Mouse (Mus musculus) heart, postnatal 14 days (tissue): ENCODE measurements around the gene Bmper. TPM values are rescaled to one million over a fixed set of nuclear protein-coding genes. Genes with fewer than 3 reads are reported as not detected.

Experiments used
- DNase-seq, 2 experiments: peaks; one replicate each; pipeline ENCODE4 v3.0.0; 2021 to 2022
- intact Hi-C: fragments of 180-260 bp; cut with DNase I; formaldehyde crosslinking; loops from one replicate; pipeline ENCODE4 v1.15.1; 2025
- total RNA-seq, 2 experiments: library from RNA; stranded (reverse); gene quantifications; 2 replicates each; pipeline ENCODE4 v1.2.3; 2021

Bmper gene
- total RNA-seq, 2 experiments from 2014 or later: 3.3 to 4.2 TPM

- intact Hi-C loops: no loop called here
- DNase-seq: no peak
These were observed 185.3 kb downstream of the Bmper start for GRCm38 (mm10) chr9:23407935-23408781.

- intact Hi-C loops: no loop called here
- peak in 1 of 2 experiments; percentile 16 for DNase-seq
These were observed 187.7 kb downstream of the Bmper start for GRCm38 (mm10) chr9:23410567-23410966.

- DNase-seq: peak; percentile 30 to 45
- intact Hi-C loops: no loop called here
These were observed 190.1 kb downstream of the Bmper start for GRCm38 (mm10) chr9:23412956-23413355.

- intact Hi-C loops: no loop called here
- DNase-seq: no peak
These were observed 196.2 kb downstream of the Bmper start for GRCm38 (mm10) chr9:23419107-23419506.

- intact Hi-C loops: no loop called here
- DNase-seq: no peak
These were observed 200.9 kb downstream of the Bmper start for GRCm38 (mm10) chr9:23423748-23424147.

- intact Hi-C loops: no loop called here
- DNase-seq: no peak
These were observed 209.8 kb downstream of the Bmper start for GRCm38 (mm10) chr9:23432631-23433030.

- intact Hi-C loops: no loop called here
- no peak for DNase-seq
These were observed 210.4 kb downstream of the Bmper start for GRCm38 (mm10) chr9:23433238-23433637.

GRCm38 (mm10) chr9:23436751-23437150 is 213.9 kb downstream of the Bmper start:
- DNase-seq: peak; percentile 21 to 37
- intact Hi-C loops: no loop called here

- intact Hi-C loops: no loop called here
- no peak for DNase-seq
These were observed 215.8 kb downstream of the Bmper start for GRCm38 (mm10) chr9:23438662-23439061.

GRCm38 (mm10) chr9:23442168-23442567 is 219.3 kb downstream of the Bmper start:
- DNase-seq: no peak
- intact Hi-C loops: no loop called here

GRCm38 (mm10) chr9:23444975-23445374 is 222.1 kb downstream of the Bmper start:
- intact Hi-C loops: no loop called here
- DNase-seq: no peak

GRCm38 (mm10) chr9:23447271-23447961 is 224.5 kb downstream of the Bmper start:
- no peak for DNase-seq
- intact Hi-C loops: no loop called here

- DNase-seq: no peak
These were observed 230.4 kb downstream of the Bmper start for GRCm38 (mm10) chr9:23453309-23453708.

GRCm38 (mm10) chr9:23457186-23457585 is 234.3 kb downstream of the Bmper start:
- DNase-seq: no peak

More at GRCm38 (mm10) chr9:23453309-23453708, 230.4 kb downstream of the Bmper start:
- intact Hi-C loops: no loop called here

GRCm38 (mm10) chr9:23460721-23461120 is 237.8 kb downstream of the Bmper start:
- intact Hi-C loops: no loop called here
- DNase-seq: no peak

More at GRCm38 (mm10) chr9:23457186-23457585, 234.3 kb downstream of the Bmper start:
- intact Hi-C loops: no loop called here

GRCm38 (mm10) chr9:23462949-23463608 is 240.2 kb downstream of the Bmper start:
- intact Hi-C loops: loop anchor here (2.0 kb wide), 1 partner anchor 1054 kb away; no protein-coding TSS in a partner anchor
- peak in 1 of 2 experiments; percentile 46 for DNase-seq

GRCm38 (mm10) chr9:23464981-23465630 is 242.2 kb downstream of the Bmper start:
- intact Hi-C loops: no loop called here
- DNase-seq: no peak

- DNase-seq: peak in 1 of 2 experiments; percentile 14
- intact Hi-C loops: no loop called here
These were observed 247.0 kb downstream of the Bmper start for GRCm38 (mm10) chr9:23469886-23470285.

- intact Hi-C loops: no loop called here
- no peak for DNase-seq
These were observed 263.0 kb downstream of the Bmper start for GRCm38 (mm10) chr9:23485851-23486250.

GRCm38 (mm10) chr9:23486725-23487378 is 264.0 kb downstream of the Bmper start:
- intact Hi-C loops: no loop called here
- DNase-seq: no peak
